Mouse (Mus musculus): ENCODE data around the gene Nkpd1.

Nkpd1 gene

GRCm38 (mm10) chr7:19517652-19518365, at the start of gene Nkpd1:
Gene Nkpd1 (plus strand): TSS chr7:19517838.
- no peak for DNase-seq (ENCODE audit: low read depth, low spot score)

GRCm38 (mm10) chr7:19468279-19468678, 49.4 kb upstream of the Nkpd1 start:
- no peak for DNase-seq (ENCODE audit: low read depth, low spot score)

GRCm38 (mm10) chr7:19469404-19469803, 48.2 kb upstream of the Nkpd1 start:
- no peak for DNase-seq (ENCODE audit: low read depth, low spot score)

- peak; percentile 46 for DNase-seq (ENCODE audit: low read depth, low spot score)
Measured at GRCm38 (mm10) chr7:19470308-19470707, 47.3 kb upstream of the Nkpd1 start.

GRCm38 (mm10) chr7:19472403-19472802, 45.2 kb upstream of the Nkpd1 start:
- no peak for DNase-seq (ENCODE audit: low read depth, low spot score)

GRCm38 (mm10) chr7:19473875-19474443, 43.7 kb upstream of the Nkpd1 start:
- peak; percentile 85 for DNase-seq (ENCODE audit: low read depth, low spot score)

GRCm38 (mm10) chr7:19477084-19477483, 40.6 kb upstream of the Nkpd1 start:
- DNase-seq (ENCODE audit: low read depth, low spot score) = no peak

GRCm38 (mm10) chr7:19477624-19478384, 39.8 kb upstream of the Nkpd1 start:
- no peak for DNase-seq (ENCODE audit: low read depth, low spot score)

GRCm38 (mm10) chr7:19483281-19483680, 34.4 kb upstream of the Nkpd1 start:
- DNase-seq (ENCODE audit: low read depth, low spot score) = no peak

GRCm38 (mm10) chr7:19485488-19485887, 32.1 kb upstream of the Nkpd1 start:
- peak; percentile 54 for DNase-seq (ENCODE audit: low read depth, low spot score)

- no peak for DNase-seq (ENCODE audit: low read depth, low spot score)
Measured at GRCm38 (mm10) chr7:19486549-19486948, 31.1 kb upstream of the Nkpd1 start.

- no peak for DNase-seq (ENCODE audit: low read depth, low spot score)
Measured at GRCm38 (mm10) chr7:19489525-19489924, 28.1 kb upstream of the Nkpd1 start.

- no peak for DNase-seq (ENCODE audit: low read depth, low spot score)
Measured at GRCm38 (mm10) chr7:19491731-19492130, 25.9 kb upstream of the Nkpd1 start.

GRCm38 (mm10) chr7:19494751-19495474, 22.7 kb upstream of the Nkpd1 start:
- no peak for DNase-seq (ENCODE audit: low read depth, low spot score)

GRCm38 (mm10) chr7:19495521-19496213, 22.0 kb upstream of the Nkpd1 start:
- DNase-seq (ENCODE audit: low read depth, low spot score) = no peak

GRCm38 (mm10) chr7:19496214-19496555, 21.5 kb upstream of the Nkpd1 start:
- no peak for DNase-seq (ENCODE audit: low read depth, low spot score)

- no peak for DNase-seq (ENCODE audit: low read depth, low spot score)
Measured at GRCm38 (mm10) chr7:19498326-19498725, 19.3 kb upstream of the Nkpd1 start.

GRCm38 (mm10) chr7:19500420-19501363, 16.9 kb upstream of the Nkpd1 start:
- DNase-seq (ENCODE audit: low read depth, low spot score) = no peak

- no peak for DNase-seq (ENCODE audit: low read depth, low spot score)
Measured at GRCm38 (mm10) chr7:19501658-19502057, 16.0 kb upstream of the Nkpd1 start.

- DNase-seq (ENCODE audit: low read depth, low spot score) = peak; percentile 69
Measured at GRCm38 (mm10) chr7:19503481-19504068, 14.1 kb upstream of the Nkpd1 start.

All from R1 (cell line).